Mouse (Mus musculus): Measurements from ENCODE around the gene Ppargc1a. TPM values are rescaled to one million over a fixed set of nuclear protein-coding genes. Genes with fewer than 3 reads are reported as not detected.

Ppargc1a gene
- total RNA-seq, 2 experiments from 2014 or later, result 132 to 133 TPM

GRCm38 (mm10) chr5:51557607-51558278, 9.8 kb downstream of the Ppargc1a start:
- intact Hi-C loops (cut with DNase I), result no loop called here
- no peak for DNase-seq (ENCODE audit: low spot score)

GRCm38 (mm10) chr5:51553671-51554070, 13.9 kb downstream of the Ppargc1a start:
- intact Hi-C loops (cut with DNase I), result loop anchor here (5.0 kb wide), 1 partner anchor 39 kb away; no protein-coding TSS in a partner anchor
- DNase-seq (ENCODE audit: low spot score), result peak; percentile 29

GRCm38 (mm10) chr5:51553251-51553650, 14.3 kb downstream of the Ppargc1a start:
- no peak for DNase-seq (ENCODE audit: low spot score)
- intact Hi-C loops (cut with DNase I), result loop anchor here (5.0 kb wide), 1 partner anchor 39 kb away; no protein-coding TSS in a partner anchor

- intact Hi-C loops (cut with DNase I), result loop anchor here (5.0 kb wide), 1 partner anchor 40 kb away; no protein-coding TSS in a partner anchor
Measured at GRCm38 (mm10) chr5:51552483-51553091, 14.9 kb downstream of the Ppargc1a start.

GRCm38 (mm10) chr5:51551852-51552482, 15.6 kb downstream of the Ppargc1a start:
- intact Hi-C loops (cut with DNase I), result loop anchor here (5.0 kb wide), 1 partner anchor 40 kb away; no protein-coding TSS in a partner anchor
- no peak for DNase-seq (ENCODE audit: low spot score)

More at GRCm38 (mm10) chr5:51552483-51553091, 14.9 kb downstream of the Ppargc1a start:
- peak; percentile 40 for DNase-seq (ENCODE audit: low spot score)

- DNase-seq (ENCODE audit: low spot score), result no peak
- intact Hi-C loops (cut with DNase I), result no loop called here
Measured at GRCm38 (mm10) chr5:51547442-51548035, 20.0 kb downstream of the Ppargc1a start.

- intact Hi-C loops (cut with DNase I), result no loop called here
- DNase-seq (ENCODE audit: low spot score), result no peak
Measured at GRCm38 (mm10) chr5:51546817-51547216, 20.7 kb downstream of the Ppargc1a start.

GRCm38 (mm10) chr5:51545133-51546049, 22.1 kb downstream of the Ppargc1a start:
- no peak for DNase-seq (ENCODE audit: low spot score)
- intact Hi-C loops (cut with DNase I), result no loop called here

- intact Hi-C loops (cut with DNase I), result no loop called here
- no peak for DNase-seq (ENCODE audit: low spot score)
Measured at GRCm38 (mm10) chr5:51544141-51544735, 23.3 kb downstream of the Ppargc1a start.

GRCm38 (mm10) chr5:51541557-51541956, 26.0 kb downstream of the Ppargc1a start:
- DNase-seq (ENCODE audit: low spot score), result no peak
- intact Hi-C loops (cut with DNase I), result no loop called here

- no peak for DNase-seq (ENCODE audit: low spot score)
- intact Hi-C loops (cut with DNase I), result no loop called here
Measured at GRCm38 (mm10) chr5:51540816-51541215, 26.7 kb downstream of the Ppargc1a start.

- DNase-seq (ENCODE audit: low spot score), result no peak
- intact Hi-C loops (cut with DNase I), result no loop called here
Measured at GRCm38 (mm10) chr5:51539563-51539962, 28.0 kb downstream of the Ppargc1a start.

- intact Hi-C loops (cut with DNase I), result no loop called here
- DNase-seq (ENCODE audit: low spot score), result no peak
Measured at GRCm38 (mm10) chr5:51538319-51538718, 29.2 kb downstream of the Ppargc1a start.

GRCm38 (mm10) chr5:51537646-51538030, 29.9 kb downstream of the Ppargc1a start:
- no peak for DNase-seq (ENCODE audit: low spot score)
- intact Hi-C loops (cut with DNase I), result no loop called here

- no peak for DNase-seq (ENCODE audit: low spot score)
Measured at GRCm38 (mm10) chr5:51537009-51537645, 30.4 kb downstream of the Ppargc1a start.

GRCm38 (mm10) chr5:51534456-51534855, 33.1 kb downstream of the Ppargc1a start:
- intact Hi-C loops (cut with DNase I), result no loop called here
- no peak for DNase-seq (ENCODE audit: low spot score)

More at GRCm38 (mm10) chr5:51537009-51537645, 30.4 kb downstream of the Ppargc1a start:
- intact Hi-C loops (cut with DNase I), result no loop called here

- no peak for DNase-seq (ENCODE audit: low spot score)
- intact Hi-C loops (cut with DNase I), result no loop called here
Measured at GRCm38 (mm10) chr5:51531286-51531685, 36.2 kb downstream of the Ppargc1a start.

- intact Hi-C loops (cut with DNase I), result no loop called here
- no peak for DNase-seq (ENCODE audit: low spot score)
Measured at GRCm38 (mm10) chr5:51529444-51529843, 38.1 kb downstream of the Ppargc1a start.

- intact Hi-C loops (cut with DNase I), result no loop called here
- DNase-seq (ENCODE audit: low spot score), result no peak
Measured at GRCm38 (mm10) chr5:51528165-51528498, 39.4 kb downstream of the Ppargc1a start.

Data from heart, postnatal 25 days (tissue).